Mouse (Mus musculus) NIH3T3 (cell line): ENCODE measurements around the gene Krtap24-1.

Experiments
- DNase-seq: peaks from one replicate; pipeline ENCODE4 v3.0.0-alpha.2; 2012; ENCODE audit warnings: low read depth

The Krtap24-1 gene

DNA sequence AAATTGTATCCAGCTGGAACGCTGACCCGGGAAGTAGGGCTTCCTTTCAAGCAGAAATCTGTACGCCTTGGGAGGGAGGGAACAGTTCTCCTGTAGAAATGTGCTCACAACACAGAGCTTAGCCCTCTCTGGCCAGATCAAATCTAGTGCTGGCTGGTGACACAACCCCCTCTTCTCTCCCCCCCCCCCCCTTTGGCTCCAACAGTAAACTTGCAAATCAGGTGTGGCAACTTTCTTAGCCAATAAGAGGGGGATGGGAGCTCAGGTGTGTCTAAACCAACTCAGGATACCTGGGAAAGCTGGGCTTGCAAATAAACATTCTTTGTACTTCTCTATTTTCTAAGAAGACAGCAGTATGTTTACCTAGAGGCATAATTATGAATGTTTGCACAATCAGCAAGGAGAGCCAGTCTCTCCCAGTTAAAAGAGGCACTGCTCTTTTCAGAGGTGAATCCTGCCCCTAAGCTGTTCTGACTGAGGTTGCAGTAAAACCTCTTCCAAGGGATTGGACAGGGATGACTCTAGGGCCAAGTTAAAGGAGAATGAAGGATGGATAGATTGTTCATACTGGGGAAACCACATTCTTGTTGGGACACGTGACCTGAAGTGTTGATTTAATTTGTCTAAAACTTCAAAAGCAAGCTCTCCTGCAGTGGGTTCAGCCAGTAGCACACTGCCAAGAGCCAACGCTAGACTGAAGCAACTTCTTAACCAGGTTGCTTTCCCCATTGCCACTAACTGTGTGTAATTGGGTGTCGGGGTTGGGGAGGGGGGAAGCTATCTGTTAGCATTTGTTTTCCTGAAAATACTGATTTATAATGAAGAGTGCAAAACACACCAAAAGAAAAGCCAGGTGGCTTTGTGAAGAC lies 48.8 kb downstream of the Krtap24-1 start, which contains the start of gene Cldn8:
TSS of gene Cldn8 (minus strand) at position 139 of the 869 bp plus-strand sequence.
- no peak for DNase-seq

DNA sequence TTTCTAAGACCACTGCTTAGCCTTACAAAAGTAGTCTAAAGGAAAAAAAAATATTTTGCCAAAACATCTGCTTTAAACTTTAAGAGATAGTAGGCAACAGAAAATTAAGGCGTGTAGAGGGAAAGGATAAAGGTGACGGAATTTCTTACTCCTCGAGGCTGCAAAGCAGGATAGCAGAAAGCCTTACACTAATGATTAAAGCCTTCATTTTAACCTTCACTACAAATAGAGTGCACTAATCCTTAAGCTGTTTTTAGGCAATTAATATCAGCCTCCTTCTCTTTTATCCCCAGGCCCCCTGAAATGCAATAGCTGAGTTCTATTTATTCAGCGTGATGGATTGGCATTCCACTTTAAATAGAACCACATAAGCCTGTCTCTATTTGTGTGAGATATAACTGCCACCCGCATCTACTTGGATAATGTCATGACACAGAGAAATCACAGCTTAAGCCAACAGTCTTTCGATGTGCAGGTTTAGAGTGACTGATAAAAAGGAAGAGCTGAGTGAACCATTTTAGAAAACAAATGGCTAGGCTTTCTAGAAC lies 50.4 kb downstream of the Krtap24-1 start:
- no peak for DNase-seq
